Mouse (Mus musculus) limb, embryonic 15.5 days (tissue): ENCODE measurements around the gene Ino80b. TPM values are rescaled to one million over a fixed set of nuclear protein-coding genes. Genes with fewer than 3 reads are reported as not detected.

Source experiments
- ATAC-seq: fragments of 200-750 bp; cut with Nextera tagmentation; 2 replicates; pipeline ENCODE4 v1.8.0; 2017; ENCODE audit warnings: low read depth, moderate TSS enrichment; ENCODE audit not compliant: insufficient number of reproducible peaks, low FRiP score, low TSS enrichment
- H3K27ac ChIP-seq: fragments of 300-500 bp; sonication (generic); 2 replicates; pipeline ENCODE4 v1.5.1; 2015; ENCODE audit warnings: moderate library complexity, mild to moderate bottlenecking, inconsistent platforms
- H3K27me3 ChIP-seq: fragments of 300-500 bp; sonication (generic); 2 replicates; pipeline ENCODE4 v1.6.1; 2015; ENCODE audit warnings: inconsistent platforms
- H3K36me3 ChIP-seq: fragments of 300-500 bp; sonication (generic); 2 replicates; pipeline ENCODE4 v1.6.1; 2015; ENCODE audit warnings: inconsistent platforms
- H3K4me1 ChIP-seq: fragments of 300-500 bp; sonication (generic); 2 replicates; pipeline ENCODE4 v1.6.1; 2015; ENCODE audit warnings: inconsistent platforms
- H3K4me2 ChIP-seq: fragments of 300-500 bp; sonication (generic); 2 replicates; pipeline ENCODE4 v1.6.1; 2015; ENCODE audit warnings: mild to moderate bottlenecking, inconsistent platforms
- H3K4me3 ChIP-seq: fragments of 300-500 bp; sonication (generic); 2 replicates; pipeline ENCODE4 v1.5.1; 2015; ENCODE audit warnings: mild to moderate bottlenecking, inconsistent platforms
- H3K9ac ChIP-seq: fragments of 300-500 bp; sonication (generic); 2 replicates; pipeline ENCODE4 v1.6.1; 2015; ENCODE audit warnings: inconsistent platforms
- H3K9me3 ChIP-seq: fragments of 300-500 bp; sonication (generic); 2 replicates; pipeline ENCODE4 v1.6.1; 2016; ENCODE audit warnings: inconsistent platforms
- WGBS: fragments of 180-500 bp; shearing (Covaris S2); methylation state at CpG from one replicate; pipeline ENCODE4 v1.1.7; 2015; 5-methylcytosine and 5-hydroxymethylcytosine counted together
- polyA plus RNA-seq: library from polyadenylated mRNA; unstranded; fragments of >200 nt; fragmentation: Nextera tagmentation; extraction: Ambion mirVana; gene quantifications from 2 replicates; pipeline ENCODE4 v1.2.1, GENCODE M21; 2015

Ino80b gene
- polyA plus RNA-seq, 1 experiment from 2014 or later, result 9.9 TPM

DNA sequence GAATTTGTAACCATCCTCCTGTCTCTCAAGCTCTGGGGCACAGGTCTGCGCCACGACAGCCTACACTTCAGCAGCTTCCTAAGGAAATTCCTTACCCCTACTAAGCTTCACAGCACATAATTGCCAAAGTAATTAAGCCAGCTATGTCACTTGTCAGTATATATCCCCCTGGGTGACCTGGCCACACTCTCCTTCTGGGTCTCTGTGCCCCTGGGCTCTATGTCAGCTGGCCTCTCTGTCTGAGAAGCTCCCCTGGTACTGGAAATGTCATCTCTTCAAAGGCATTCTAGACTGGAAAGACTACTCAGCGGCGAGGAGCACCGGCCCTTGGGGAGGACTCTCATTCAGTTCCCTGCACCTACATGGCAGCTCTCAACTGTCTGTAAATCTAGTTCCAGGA is 2.3 kb downstream of the Ino80b start:
- H3K9me3 ChIP-seq, result no peaks in the 10 kb centered on the region
- peak overlapping the region; percentile 92 for H3K4me2 ChIP-seq
- H3K36me3 ChIP-seq, result peaks cover 17% of the 10 kb centered on the region
- H3K27me3 ChIP-seq, result no peaks in the 10 kb centered on the region
- H3K4me3 ChIP-seq, result peak overlapping the region; percentile 79; the same call in 1 of the 2 replicates
- peak overlapping the region; percentile 98; the same call in 1 of the 2 replicates for H3K27ac ChIP-seq
- WGBS, result 73% methylated on average over 5 of the region's 5 CpGs
- peaks cover 52% of the 10 kb centered on the region for H3K4me1 ChIP-seq
- no peak for ATAC-seq
- no peak overlapping the region for H3K9ac ChIP-seq

DNA sequence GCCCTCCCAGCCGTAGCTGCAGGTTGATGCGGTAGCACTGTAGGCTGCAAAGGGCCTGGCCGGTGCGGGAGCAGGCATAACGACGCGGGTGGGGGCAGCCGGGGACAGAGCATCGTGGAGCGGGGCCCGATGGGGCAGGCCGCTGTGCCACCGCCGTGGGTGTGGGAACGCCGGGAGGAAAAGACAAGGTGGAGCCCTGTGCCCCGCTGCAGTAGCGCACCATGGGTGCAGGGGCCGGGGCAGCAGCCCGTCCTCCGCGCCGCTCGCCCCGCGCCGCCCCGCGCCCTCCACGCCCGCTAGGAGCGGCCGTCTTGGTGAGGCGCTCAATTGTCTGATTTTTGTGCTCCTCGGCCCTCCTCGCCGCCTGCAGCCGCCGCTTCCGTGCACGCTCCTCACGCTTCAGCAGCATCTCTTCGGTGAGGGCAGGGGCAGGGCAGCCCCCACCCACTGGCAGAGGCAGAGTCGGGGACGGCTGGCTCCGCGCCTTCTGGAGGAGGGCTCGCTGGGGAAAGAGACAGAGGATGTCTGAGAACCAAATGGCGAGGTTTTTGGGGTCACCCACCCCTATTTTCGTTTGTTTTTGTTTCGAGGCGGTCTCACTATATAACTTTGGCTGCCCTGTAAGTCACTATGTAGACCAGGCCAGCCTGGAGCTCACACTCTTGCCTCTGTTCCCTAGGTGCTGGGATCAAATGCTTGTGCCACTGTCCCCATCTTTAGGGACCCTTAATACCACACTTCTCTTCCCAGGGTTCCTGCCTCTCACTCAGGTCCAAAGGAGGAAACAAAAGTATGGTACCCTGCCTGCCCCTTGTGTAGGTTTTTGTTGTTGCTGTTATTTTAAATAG is 3.1 kb downstream of the Ino80b start:
- peaks cover 57% of the 10 kb centered on the region for H3K4me1 ChIP-seq
- peak overlapping the region; percentile 79 for H3K4me3 ChIP-seq
- peak overlapping the region; percentile 83 for H3K9ac ChIP-seq
- no peak for ATAC-seq
- no peaks in the 10 kb centered on the region for H3K27me3 ChIP-seq
- no peaks in the 10 kb centered on the region for H3K9me3 ChIP-seq
- peak overlapping the region; percentile 98 for H3K27ac ChIP-seq
- H3K36me3 ChIP-seq, result peaks cover 26% of the 10 kb centered on the region
- peak overlapping the region; percentile 92 for H3K4me2 ChIP-seq
- 1% methylated on average over 46 of the region's 52 CpGs for WGBS

DNA sequence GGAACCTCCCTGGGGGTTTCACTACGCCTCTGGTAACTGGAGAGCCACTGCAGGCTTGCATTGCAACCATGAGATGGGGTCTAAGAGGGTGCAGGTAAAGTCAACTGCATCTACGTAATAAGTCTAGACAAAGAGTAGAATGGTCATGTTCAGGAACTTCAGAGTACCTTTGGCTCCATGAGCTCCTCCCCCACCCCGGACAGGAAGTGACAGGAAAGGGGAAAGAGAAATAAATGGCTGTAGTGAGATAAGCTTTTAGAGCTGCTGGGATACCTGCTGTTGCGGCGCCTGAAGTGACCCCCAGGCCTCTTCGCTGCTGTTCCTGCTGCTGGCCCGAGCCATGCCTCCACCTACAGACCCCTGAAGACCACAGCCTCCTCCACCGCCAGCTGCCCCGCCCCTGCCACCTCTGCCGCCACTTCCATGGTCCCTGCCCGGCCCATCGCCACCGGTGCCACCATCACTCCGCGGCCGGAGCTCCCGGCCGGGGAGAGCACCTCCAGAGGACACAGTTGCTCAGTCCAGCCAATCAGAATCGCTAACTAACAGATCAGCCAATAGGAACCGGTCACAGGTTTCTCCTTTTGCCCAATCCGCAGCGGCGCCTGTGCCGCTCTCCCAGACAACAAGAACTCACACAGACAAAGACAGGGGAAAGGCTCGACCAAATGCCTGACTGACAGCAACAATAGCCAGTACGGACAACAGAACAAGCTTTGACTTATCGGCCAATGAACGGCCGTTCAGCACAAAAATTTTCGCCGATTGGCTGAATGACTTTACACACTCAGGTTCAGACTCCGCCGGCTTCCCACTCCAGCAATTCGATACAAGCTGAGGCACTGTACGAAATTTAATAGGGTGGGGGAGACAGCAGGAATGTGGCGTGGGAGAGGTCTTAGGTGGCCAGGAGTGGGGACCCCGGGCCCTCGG is 4.0 kb downstream of the Ino80b start, which contains the start of gene Wbp1:
Wbp1 (minus strand) TSS at position 630 of the 933 bp plus-strand sequence.
- peaks cover 66% of the 10 kb centered on the region for H3K4me1 ChIP-seq

DNA sequence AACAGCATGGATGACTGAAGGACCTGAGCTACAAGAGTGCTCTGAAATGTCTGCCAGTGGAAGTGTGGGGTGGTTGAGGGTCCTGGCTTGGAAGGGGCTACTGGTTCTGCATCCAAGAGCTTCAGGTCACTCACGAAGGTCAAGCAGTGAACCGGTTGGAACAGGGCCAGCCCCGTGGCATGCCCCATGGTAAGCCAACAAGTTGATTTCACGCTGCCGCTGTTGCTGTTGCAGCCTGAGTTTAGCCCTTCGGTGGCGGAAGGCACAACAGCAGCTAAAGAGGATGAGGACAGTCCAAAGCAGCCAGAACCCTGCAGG is 5.5 kb downstream of the Ino80b start:
- no peaks in the 10 kb centered on the region for H3K27me3 ChIP-seq
- H3K36me3 ChIP-seq, result peaks cover 30% of the 10 kb centered on the region
- no peak for ATAC-seq
- no peaks in the 10 kb centered on the region for H3K9me3 ChIP-seq
- H3K4me2 ChIP-seq, result no peak overlapping the region
- H3K4me3 ChIP-seq, result peak overlapping the region; percentile 79; the same call in 1 of the 2 replicates
- H3K9ac ChIP-seq, result no peak overlapping the region
- no peak overlapping the region for H3K27ac ChIP-seq
- H3K4me1 ChIP-seq, result peaks cover 67% of the 10 kb centered on the region
- WGBS, result 73% methylated on average over 7 of the region's 7 CpGs

More for the DNA sequence above, 4.0 kb downstream of the Ino80b start, which contains the start of gene Wbp1:
- WGBS, result under 1% methylated on average over 38 of the region's 38 CpGs
- Histone ChIP-seq H3K27ac (peak within 1 kb of the TSS; percentile 98), H3K4me3 (peak within 1 kb of the TSS; percentile 79), H3K9ac (peak within 1 kb of the TSS; percentile 83), H3K27me3 (no peaks in the 10 kb centered on the region), H3K36me3 (peaks cover 30% of the 10 kb centered on the region), H3K4me2 (peak within 1 kb of the TSS; percentile 92), H3K9me3 (no peaks in the 10 kb centered on the region)
- ATAC-seq, result peak; percentile 96

DNA sequence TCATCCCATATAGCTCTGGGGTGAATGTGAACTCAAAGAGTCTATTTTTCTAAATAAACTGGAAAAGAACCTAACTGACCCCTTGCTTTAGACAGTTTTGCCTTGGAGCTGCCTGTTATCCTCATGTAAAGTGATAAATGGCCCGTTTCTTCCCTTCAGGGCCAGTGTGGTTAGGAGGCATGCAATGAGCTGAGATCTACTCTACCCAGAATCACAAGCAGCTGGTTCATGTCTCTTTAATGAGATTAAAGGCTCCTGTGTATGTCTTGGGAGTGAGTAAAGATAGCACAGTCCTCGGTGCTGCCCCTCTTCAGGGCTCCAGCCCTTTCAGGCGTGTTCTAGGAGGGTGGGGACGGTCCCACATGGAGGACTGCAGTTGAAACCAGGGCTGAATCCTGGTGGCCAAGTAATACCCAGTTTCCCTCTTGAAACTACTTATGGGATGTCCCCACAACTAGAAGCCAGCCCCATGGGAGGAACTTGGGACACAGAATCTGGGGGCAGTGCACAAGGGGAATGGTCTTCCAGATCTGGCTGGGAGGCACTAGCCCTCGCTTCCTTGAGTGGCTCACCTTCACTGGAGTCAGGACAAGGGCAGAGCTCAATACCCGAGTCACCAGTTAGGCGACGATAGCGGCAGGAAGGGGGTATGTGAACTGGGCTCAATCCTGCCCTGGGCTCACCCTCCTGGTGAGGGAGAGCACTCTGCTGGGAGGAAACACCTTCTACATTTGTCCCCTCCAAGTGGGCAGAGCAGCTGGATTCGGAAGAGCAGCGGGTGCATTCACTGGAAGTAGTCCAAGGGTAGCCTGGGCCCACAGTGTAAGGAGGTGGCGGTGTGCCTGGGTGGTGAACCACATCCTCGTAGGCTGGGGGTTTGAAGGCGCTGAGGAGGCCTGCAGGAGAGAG is 6.2 kb downstream of the Ino80b start:
- peaks cover 65% of the 10 kb centered on the region for H3K4me1 ChIP-seq

DNA sequence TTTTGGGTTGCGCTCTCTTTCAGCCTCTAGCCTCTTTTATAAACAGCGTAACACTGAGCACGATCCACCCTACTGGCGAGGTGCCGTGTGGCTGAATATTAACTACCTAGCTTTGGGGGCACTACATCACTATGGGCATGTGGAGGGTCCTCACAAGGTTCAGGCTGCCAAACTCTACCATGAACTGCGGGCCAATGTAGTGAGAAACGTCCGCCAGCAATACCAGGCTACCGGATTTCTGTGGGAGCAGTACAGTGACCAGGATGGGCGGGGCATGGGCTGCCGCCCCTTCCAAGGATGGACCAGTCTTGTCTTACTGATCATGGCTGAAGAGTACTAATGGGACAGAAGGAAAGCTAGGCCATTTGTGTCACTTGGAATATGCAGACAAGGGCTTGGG is 6.9 kb downstream of the Ino80b start:
- Histone ChIP-seq H3K4me1 (peaks cover 59% of the 10 kb centered on the region), H3K4me2 (no peak overlapping the region), H3K4me3 (no peak overlapping the region), H3K9ac (no peak overlapping the region), H3K27ac (no peak overlapping the region), H3K36me3 (peaks cover 30% of the 10 kb centered on the region), H3K27me3 (no peaks in the 10 kb centered on the region), H3K9me3 (no peaks in the 10 kb centered on the region)
- WGBS, result 85% methylated on average over 11 of the region's 11 CpGs
- ATAC-seq, result no peak

More for the DNA sequence above, 6.2 kb downstream of the Ino80b start:
- H3K27ac ChIP-seq, result no peak overlapping the region
- no peak overlapping the region for H3K9ac ChIP-seq
- WGBS, result 81% methylated on average over 14 of the region's 14 CpGs
- no peak overlapping the region for H3K4me2 ChIP-seq
- H3K4me3 ChIP-seq, result no peak overlapping the region
- H3K9me3 ChIP-seq, result no peaks in the 10 kb centered on the region
- ATAC-seq, result no peak
- no peaks in the 10 kb centered on the region for H3K27me3 ChIP-seq
- peaks cover 30% of the 10 kb centered on the region for H3K36me3 ChIP-seq

DNA sequence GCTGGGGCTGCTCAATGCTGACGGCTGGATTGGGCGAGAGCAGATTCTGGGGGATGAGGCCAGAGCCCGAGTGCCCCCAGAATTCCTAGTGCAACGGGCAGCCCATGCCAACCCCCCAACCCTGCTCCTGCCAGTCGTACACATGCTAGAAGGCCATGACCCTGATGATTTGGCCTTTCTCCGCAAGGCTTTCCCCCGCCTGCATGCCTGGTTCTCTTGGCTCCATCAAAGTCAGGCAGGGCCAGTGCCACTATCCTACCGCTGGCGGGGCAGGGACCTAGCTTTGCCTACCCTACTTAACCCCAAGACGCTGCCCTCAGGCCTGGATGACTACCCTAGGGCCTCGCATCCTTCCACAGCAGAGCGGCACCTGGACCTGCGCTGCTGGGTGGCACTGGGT is 7.6 kb downstream of the Ino80b start:
- peaks cover 53% of the 10 kb centered on the region for H3K4me1 ChIP-seq
- H3K27ac ChIP-seq, result no peak overlapping the region
- no peaks in the 10 kb centered on the region for H3K9me3 ChIP-seq
- no peak overlapping the region for H3K4me2 ChIP-seq
- no peaks in the 10 kb centered on the region for H3K27me3 ChIP-seq
- H3K9ac ChIP-seq, result no peak overlapping the region
- no peak overlapping the region for H3K4me3 ChIP-seq
- no peak for ATAC-seq
- 86% methylated on average over 13 of the region's 13 CpGs for WGBS
- H3K36me3 ChIP-seq, result peaks cover 30% of the 10 kb centered on the region

DNA sequence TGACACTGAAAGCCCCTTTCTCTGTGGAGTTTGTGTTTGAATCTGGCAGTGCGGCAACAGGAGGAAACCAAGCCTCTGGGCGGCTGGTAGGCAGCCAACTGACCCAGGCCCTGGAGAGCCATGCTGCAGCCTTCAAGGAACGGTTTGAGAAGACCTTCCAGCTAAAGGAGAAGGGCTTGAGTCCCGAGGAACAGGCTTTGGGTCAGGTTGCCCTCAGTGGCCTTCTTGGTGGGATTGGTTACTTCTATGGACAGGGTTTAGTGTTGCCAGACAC is 8.1 kb downstream of the Ino80b start:
- Histone ChIP-seq H3K9ac (no peak overlapping the region), H3K36me3 (peaks cover 30% of the 10 kb centered on the region), H3K4me2 (peak overlapping the region; percentile 70; the same call in 1 of the 2 replicates), H3K27ac (no peak overlapping the region), H3K9me3 (no peaks in the 10 kb centered on the region), H3K4me3 (peak overlapping the region; percentile 96; the same call in 1 of the 2 replicates), H3K27me3 (no peaks in the 10 kb centered on the region), H3K4me1 (peaks cover 48% of the 10 kb centered on the region)
- 79% methylated on average over 4 of the region's 4 CpGs for WGBS
- no peak for ATAC-seq

DNA sequence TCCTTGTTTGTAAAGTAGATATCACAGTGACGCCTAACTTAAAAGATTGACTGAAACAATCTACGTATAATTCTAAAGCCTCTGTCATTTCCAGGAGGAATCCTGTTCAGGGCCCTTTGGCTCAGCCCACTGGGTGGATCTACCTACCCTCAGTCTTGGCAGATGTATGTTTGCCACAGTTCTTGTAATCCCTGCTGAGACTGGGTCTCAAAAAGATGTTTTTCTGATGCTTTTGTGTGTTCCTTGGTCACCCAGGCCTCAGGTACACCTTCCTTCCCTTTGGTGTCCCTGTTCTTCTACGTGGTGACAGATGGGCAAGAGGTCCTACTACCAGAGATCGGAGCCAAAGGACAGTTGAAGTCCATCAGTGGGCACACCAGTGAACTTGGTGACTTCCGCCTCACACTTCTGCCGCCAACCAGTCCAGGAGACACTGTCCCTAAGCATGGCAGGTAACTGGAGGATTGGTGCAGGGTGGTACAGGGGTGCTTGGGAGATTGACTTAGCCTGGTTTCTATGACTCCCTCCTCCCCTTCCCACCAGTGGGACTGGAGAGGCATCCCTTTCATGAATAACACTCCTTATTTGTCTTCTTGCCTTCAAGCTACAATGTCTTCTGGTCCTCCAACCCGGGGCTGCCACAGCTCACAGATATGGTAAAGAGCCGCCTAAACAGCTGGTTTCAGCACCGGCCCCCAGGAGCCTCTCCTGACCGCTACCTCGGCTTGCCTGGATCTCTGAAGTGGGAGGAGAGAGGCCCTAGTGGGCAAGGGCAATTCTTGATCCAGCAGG is 8.7 kb downstream of the Ino80b start:
- Histone ChIP-seq H3K27me3 (no peaks in the 10 kb centered on the region), H3K4me1 (peaks cover 43% of the 10 kb centered on the region), H3K27ac (0 out of 2 replicates have a peak overlapping the region, but pooled peaks have one; percentile 89), H3K4me2 (peak overlapping the region; percentile 70), H3K36me3 (peaks cover 30% of the 10 kb centered on the region), H3K9me3 (no peaks in the 10 kb centered on the region), H3K9ac (peak overlapping the region; percentile 91), H3K4me3 (peak overlapping the region; percentile 96)
- 74% methylated on average over 11 of the region's 11 CpGs for WGBS
- ATAC-seq, result no peak

DNA sequence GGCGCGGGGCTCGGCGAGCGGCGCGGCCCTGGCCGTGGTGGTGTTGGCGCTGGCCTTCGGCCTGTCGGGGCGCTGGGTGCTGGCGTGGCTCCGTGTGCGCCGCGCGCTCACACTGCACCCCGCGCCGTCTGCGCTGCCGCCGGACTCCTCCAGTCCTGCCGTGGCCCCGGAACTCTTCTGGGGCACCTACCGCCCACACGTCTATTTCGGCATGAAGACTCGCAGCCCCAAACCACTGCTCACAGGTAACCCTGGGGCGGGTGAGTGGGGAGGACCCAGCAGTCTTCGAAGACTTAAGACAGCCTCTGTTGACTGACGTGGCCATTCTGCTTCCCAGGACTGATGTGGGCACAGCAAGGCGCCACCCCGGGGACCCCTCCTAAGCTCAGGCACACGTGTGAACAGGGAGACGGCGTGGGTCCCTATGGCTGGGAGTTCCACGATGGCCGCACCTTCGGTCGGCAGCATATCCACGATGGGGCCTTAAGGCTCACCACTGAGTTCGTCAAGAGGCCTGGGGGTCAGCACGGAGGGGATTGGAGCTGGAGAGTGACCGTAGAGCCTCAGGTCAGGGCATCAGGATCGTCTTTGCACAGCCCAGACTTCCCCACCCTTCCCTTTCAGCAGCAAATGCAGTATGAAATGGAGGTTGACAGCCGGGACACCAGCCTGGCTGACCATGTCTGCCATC is 9.4 kb downstream of the Ino80b start:
- Histone ChIP-seq H3K4me3 (peak overlapping the region; percentile 96), H3K4me2 (peak overlapping the region; percentile 70), H3K9ac (peak overlapping the region; percentile 91), H3K36me3 (peaks cover 36% of the 10 kb centered on the region), H3K9me3 (no peaks in the 10 kb centered on the region), H3K27ac (peak overlapping the region; percentile 89), H3K4me1 (peaks cover 42% of the 10 kb centered on the region), H3K27me3 (no peaks in the 10 kb centered on the region)
- 1% methylated on average over 47 of the region's 48 CpGs for WGBS
- ATAC-seq, result peak; percentile 70
